Mouse (Mus musculus) liver, postnatal 0 days (tissue): Measurements from ENCODE around the gene Ube2q2. TPM values are rescaled to one million over a fixed set of nuclear protein-coding genes. Genes with fewer than 3 reads are reported as not detected.
"Not testable (repeated sequence)": the region's sequence is repeated elsewhere in the genome, so short reads cannot be mapped to it uniquely, and the experiment has no call there.

Source experiments
- ATAC-seq: fragments of 200-750 bp; cut with Nextera tagmentation; 2 replicates; pipeline ENCODE4 v1.8.0; 2017; ENCODE audit warnings: mild to moderate bottlenecking, moderate library complexity
- DNase-seq: peaks from one replicate; pipeline ENCODE4 v3.0.0-alpha.2; 2016
- H3K27ac ChIP-seq: fragments of 300-500 bp; sonication (generic); 2 replicates; pipeline ENCODE4 v1.5.1; 2014; ENCODE audit warnings: antibody characterized with exemption, moderate library complexity, mild to moderate bottlenecking, low read depth
- H3K27me3 ChIP-seq: fragments of 300-500 bp; sonication (generic); 2 replicates; pipeline ENCODE4 v1.6.1; 2014; ENCODE audit warnings: low read length, control low read depth, mixed read lengths; ENCODE audit not compliant: insufficient read depth
- H3K36me3 ChIP-seq: fragments of 300-500 bp; sonication (generic); replicated peaks from 2 replicates; pipeline ENCODE4 v1.6.1; 2014; ENCODE audit warnings: mild to moderate bottlenecking, control low read depth, low read length, moderate library complexity, mixed read lengths; ENCODE audit not compliant: insufficient read depth
- H3K4me1 ChIP-seq: fragments of 300-500 bp; sonication (generic); 2 replicates; pipeline ENCODE4 v1.6.1; 2014; ENCODE audit warnings: antibody characterized with exemption, mild to moderate bottlenecking, control low read depth; ENCODE audit not compliant: insufficient read depth
- H3K4me2 ChIP-seq: fragments of 300-500 bp; sonication (generic); 2 replicates; pipeline ENCODE4 v1.6.1; 2014; ENCODE audit warnings: low read depth, mild to moderate bottlenecking, low read length, moderate library complexity, mixed read lengths
- H3K4me3 ChIP-seq: fragments of 300-500 bp; sonication (generic); 2 replicates; pipeline ENCODE4 v1.5.1; 2014; ENCODE audit warnings: low read depth, low read length
- H3K9ac ChIP-seq: fragments of 300-500 bp; sonication (generic); replicated peaks from 2 replicates; pipeline ENCODE4 v1.6.1; 2014; ENCODE audit warnings: mild to moderate bottlenecking, moderate library complexity
- H3K9me3 ChIP-seq: fragments of 300-500 bp; sonication (generic); 2 replicates; pipeline ENCODE4 v1.6.1; 2016; ENCODE audit warnings: mild to moderate bottlenecking, control low read depth, low read length, mixed read lengths
- CTCF ChIP-seq: sonication (generic); IDR thresholded peaks from 2 replicates; pipeline ENCODE4 v1.5.1; 2016; ENCODE audit warnings: antibody characterized with exemption, low read depth
- EP300 ChIP-seq: IDR thresholded peaks from 2 replicates; pipeline ENCODE4 v1.6.1; 2016; ENCODE audit warnings: antibody characterized with exemption, low read depth, mild to moderate bottlenecking
- WGBS: fragments of 180-500 bp; shearing (Covaris S2); extraction: QIAGEN DNeasy Blood & Tissue Kit; methylation state at CpG from one replicate; pipeline ENCODE4 v1.1.7; 2014; ENCODE audit not compliant: insufficient replicate concordance; 5-methylcytosine and 5-hydroxymethylcytosine counted together
- polyA plus RNA-seq: library from polyadenylated mRNA; unstranded; fragments of >200 nt; fragmentation: Nextera tagmentation; extraction: Ambion mirVana; gene quantifications from 2 replicates; pipeline ENCODE4 v1.2.1, GENCODE M21; 2015

The Ube2q2 gene
- 7.7 and 8.3 TPM in 2 replicates for polyA plus RNA-seq

- H3K9ac ChIP-seq, result peak within 1 kb of the TSS; percentile 90
- H3K9me3 ChIP-seq, result no peaks in the 10 kb centered on the region
- peak within 1 kb of the TSS; percentile 85 for H3K4me3 ChIP-seq
- DNase-seq (peak; percentile 81), ATAC-seq (peak; percentile 77)
- 4% methylated on average over 63 of the region's 81 CpGs for WGBS
- H3K4me1 ChIP-seq, result peaks cover 21% of the 10 kb centered on the region
- no peaks in the 10 kb centered on the region for H3K27me3 ChIP-seq
- H3K27ac ChIP-seq, result peak within 1 kb of the TSS; percentile 82
- no peak for TF ChIP-seq CTCF
- no peak for TF ChIP-seq EP300
- no peaks in the 10 kb centered on the region for H3K36me3 ChIP-seq
- peak within 1 kb of the TSS; percentile 96 for H3K4me2 ChIP-seq
These were observed at the start of gene Ube2q2 for GRCm38 (mm10) chr9:55148854-55149498. Ube2q2 (plus strand) TSS chr9:55148854.

DNA sequence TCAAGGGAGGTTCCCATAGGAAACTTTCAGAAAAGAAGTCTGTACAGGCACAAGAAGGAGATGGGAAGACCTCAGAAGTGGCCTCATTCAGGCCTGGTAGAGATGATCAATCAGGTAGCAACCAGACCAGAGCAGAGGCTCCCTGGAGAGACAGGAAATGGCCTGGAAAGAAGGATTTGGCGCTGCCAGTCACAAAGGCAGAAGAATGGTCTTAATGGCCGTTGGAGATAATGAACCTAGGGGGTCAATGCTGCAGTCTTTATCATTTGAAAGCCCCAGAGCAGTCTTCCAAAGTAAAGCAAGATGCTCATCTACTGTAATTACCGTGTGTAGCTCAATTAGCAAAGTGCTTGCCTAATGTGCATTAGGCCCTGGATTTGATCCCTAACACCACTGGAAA, 47.5 kb upstream of the Ube2q2 start:
- H3K9ac ChIP-seq, result no peak overlapping the region
- no peaks in the 10 kb centered on the region for H3K4me1 ChIP-seq
- H3K9me3 ChIP-seq, result no peaks in the 10 kb centered on the region
- no peak overlapping the region for H3K27ac ChIP-seq
- TF ChIP-seq CTCF, result no peak
- no peak overlapping the region for H3K4me3 ChIP-seq
- WGBS, result 51% methylated on average over 3 of the region's 3 CpGs
- H3K36me3 ChIP-seq, result no peaks in the 10 kb centered on the region
- H3K27me3 ChIP-seq, result no peaks in the 10 kb centered on the region
- ATAC-seq, result no peak
- no peak for DNase-seq
- no peak overlapping the region for H3K4me2 ChIP-seq

DNA sequence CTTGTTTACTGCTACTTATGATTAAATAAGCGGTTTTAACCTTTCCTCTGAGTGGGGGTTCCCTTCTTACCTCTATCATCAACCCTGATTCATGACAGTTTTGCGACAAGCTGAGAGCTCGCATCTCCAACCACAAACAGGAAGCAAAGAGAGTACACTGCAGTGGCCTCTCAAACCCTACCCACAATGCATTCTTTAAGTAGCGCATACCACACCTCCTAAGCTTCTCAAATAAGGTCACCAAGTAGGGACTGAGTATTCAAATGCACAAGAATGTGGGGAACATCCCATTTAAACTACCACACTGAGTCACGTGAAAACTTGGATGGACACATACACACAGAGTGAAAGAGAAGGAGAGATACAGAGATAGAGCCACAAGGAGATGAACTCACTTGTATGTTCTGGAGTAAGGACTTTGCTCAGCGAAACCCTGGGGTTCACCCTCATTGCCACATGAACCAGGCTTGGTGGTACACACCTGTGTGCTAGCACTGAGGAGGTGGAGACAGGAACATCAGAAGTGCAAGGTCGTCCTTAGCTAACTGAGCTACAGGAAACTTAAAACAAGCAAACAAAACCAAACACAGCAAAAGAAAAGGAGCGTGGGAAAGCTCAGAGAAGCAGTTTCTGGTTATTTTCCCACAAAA, 46.3 kb upstream of the Ube2q2 start:
- TF ChIP-seq CTCF (no peak), EP300 (no peak)
- H3K4me3 ChIP-seq, result no peak overlapping the region
- H3K9me3 ChIP-seq, result no peaks in the 10 kb centered on the region
- H3K4me2 ChIP-seq, result no peak overlapping the region
- 57% methylated on average over 8 of the region's 8 CpGs for WGBS
- ATAC-seq (no peak), DNase-seq (no peak)
- H3K36me3 ChIP-seq, result no peaks in the 10 kb centered on the region
- H3K9ac ChIP-seq, result no peak overlapping the region
- H3K27ac ChIP-seq, result no peak overlapping the region
- no peaks in the 10 kb centered on the region for H3K4me1 ChIP-seq
- no peaks in the 10 kb centered on the region for H3K27me3 ChIP-seq

DNA sequence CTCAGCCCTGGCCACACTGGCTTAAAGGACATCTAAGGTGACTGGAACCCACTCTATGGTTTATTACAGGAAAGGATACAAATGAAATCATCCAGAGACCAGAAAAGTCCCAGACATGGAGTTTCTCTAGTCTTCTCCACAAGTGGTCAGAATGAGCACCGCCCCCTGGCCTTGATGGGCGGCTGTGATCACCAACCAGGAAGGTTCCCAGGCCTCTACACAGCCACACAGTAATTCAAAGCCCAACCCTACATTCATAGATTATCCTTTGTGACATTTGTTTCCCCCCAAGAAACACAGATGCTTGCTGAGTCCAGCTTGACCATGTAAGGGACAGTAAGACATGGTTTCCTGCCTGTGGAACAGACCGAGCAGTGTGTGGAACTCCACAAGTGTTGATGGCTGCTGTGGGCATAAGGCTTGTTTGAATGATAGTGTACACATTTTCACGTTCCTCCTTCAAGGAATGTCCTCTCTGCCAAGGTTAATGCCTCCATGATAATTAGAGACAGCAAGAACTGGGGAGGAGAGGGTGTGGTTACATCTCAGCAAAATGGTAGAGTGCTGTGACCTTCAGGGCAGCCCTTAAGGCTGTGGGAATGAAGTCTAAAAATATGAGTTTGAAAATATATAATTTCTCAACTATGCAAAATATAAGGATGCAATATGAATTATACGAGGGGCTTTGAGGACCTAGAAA, 45.6 kb upstream of the Ube2q2 start:
- Histone ChIP-seq H3K36me3 (no peaks in the 10 kb centered on the region), H3K9me3 (no peaks in the 10 kb centered on the region), H3K4me2 (no peak overlapping the region), H3K27ac (no peak overlapping the region), H3K9ac (no peak overlapping the region), H3K4me1 (no peaks in the 10 kb centered on the region), H3K4me3 (no peak overlapping the region), H3K27me3 (no peaks in the 10 kb centered on the region)
- TF ChIP-seq CTCF (no peak), EP300 (no peak)
- ATAC-seq, result no peak
- WGBS, result 80% methylated on average over 5 of the region's 5 CpGs
- DNase-seq, result no peak

DNA sequence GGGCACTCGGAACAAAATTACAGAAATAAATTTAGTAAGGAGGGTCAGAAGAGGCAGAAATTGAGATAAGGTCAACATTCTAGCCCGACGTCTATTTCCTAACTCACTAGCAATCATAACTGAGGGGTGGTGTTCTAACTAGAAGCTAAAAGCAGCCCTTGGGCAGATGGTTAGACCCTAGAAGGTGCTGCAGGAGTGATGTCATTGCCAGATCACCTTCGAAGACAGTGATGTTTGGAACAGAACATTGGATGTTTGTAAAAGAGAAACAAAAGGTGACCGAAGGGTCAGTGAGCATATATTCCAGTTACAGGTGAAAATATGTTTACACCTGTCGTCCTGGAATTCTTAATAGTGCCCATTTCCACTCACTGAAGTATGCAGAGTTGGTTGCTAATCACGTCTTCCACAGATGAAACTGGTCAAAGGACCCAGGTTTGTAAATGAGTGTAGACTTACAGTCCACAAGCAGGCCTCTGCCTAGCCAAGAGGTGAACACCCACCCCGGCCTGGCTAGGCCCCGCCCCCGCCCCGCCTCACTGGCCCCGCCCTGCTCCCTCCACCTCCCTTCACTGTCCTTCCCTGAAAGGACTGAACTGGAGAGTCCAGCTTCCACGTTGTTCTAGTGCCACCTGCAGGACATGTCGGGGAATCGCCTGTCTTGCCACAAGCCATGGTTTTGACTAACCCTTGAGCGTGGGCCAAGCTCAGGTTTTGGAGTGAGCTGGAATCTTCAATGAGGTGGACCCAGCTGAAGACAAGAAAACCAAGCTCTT, 38.4 kb upstream of the Ube2q2 start:
- Histone ChIP-seq H3K4me1 (no peaks in the 10 kb centered on the region), H3K27ac (no peak overlapping the region), H3K27me3 (no peaks in the 10 kb centered on the region), H3K9ac (no peak overlapping the region), H3K36me3 (no peaks in the 10 kb centered on the region), H3K4me3 (no peak overlapping the region), H3K9me3 (no peaks in the 10 kb centered on the region), H3K4me2 (no peak overlapping the region)
- peak; percentile 94 for ATAC-seq
- peak; percentile 88 for DNase-seq
- 29% methylated on average over 16 of the region's 16 CpGs for WGBS
- TF ChIP-seq EP300 (no peak), CTCF (peak; percentile 93)

DNA sequence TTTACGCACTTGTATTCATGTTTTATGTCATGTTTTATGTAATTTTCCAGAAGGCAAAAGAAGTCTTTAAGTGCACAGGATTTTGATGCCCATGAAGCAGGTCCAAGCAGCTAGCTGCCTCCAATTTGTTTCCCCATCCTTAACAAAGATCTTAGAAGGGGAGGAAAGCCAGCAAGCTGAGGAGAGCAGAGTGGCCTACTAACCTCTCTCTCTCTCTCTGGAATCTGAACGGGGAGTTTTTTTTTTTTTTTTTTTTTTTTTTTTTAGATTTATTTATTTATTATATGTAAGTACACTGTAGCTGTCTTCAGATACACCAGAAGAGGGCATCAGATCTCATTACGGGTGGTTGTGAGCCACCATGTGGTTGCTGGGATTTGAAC, 37.8 kb upstream of the Ube2q2 start:
- H3K4me2 ChIP-seq, H3K4me1 ChIP-seq, H3K9me3 ChIP-seq, H3K4me3 ChIP-seq, DNase-seq, H3K36me3 ChIP-seq, H3K27ac ChIP-seq, H3K27me3 ChIP-seq, ATAC-seq, H3K9ac ChIP-seq: not testable (repeated sequence)
- WGBS, result 13% methylated on average over 2 of the region's 3 CpGs
